Comparison of ENCODE assay signal across 20 mouse cellular contexts in the genomic region with DNA sequence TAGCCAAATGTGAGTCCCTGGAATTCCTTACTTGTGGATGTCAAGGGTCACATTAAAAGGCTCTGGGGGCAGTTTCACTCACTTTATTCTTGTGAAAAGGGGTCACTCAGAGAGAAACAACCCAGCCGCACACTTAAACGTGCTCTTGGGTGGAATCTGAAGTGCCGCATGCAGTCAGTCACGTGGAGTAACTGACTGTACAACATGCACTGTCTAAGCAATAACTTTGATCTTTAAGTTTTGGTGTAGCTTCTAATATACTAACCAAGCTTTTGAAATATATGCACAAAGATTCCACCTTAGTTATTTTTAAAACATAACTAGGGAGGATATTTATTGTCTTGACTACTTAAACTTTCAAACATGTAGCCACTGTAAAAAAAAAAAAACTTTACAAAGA. TPM values are rescaled to one million over a fixed set of nuclear protein-coding genes. Genes with fewer than 3 reads are reported as not detected.
DNase-seq lines count a peak whose midpoint lies in the region; TF ChIP-seq lines count a peak whose summit lies in the region.
"Had no signal": no experiment of that assay in that cellular context is flagged by ENCODE, and none has a peak within 500 bp of the region (broad histone marks: within the 10 kb centered on the region; RNA-seq: fewer than 3 reads in every experiment).

No protein-coding gene starts in this region.

- no peak overlapping the region for H3K9ac ChIP-seq in CH12.LX (ENCODE audit: insufficient read depth, low read depth)

- no peaks in the 10 kb centered on the region for H3K36me3 ChIP-seq in CH12.LX (replicated peaks in 1 of 2; ENCODE audit: control insufficient read depth in 1 of 2, insufficient read depth in 1 of 2, low read length in 1 of 2)
- H3K36me3 ChIP-seq: G1E had no signal

- in situ Hi-C loops in CH12.LX (cut with MboI; ENCODE audit: low pct_ligation_motif_present, low pct_unique_long_range_greater_than_20kb, low sequenced_read_pairs) = no loop called here

- TF ChIP-seq EP300 in CH12.LX (IDR thresholded peaks at IDR 0.05; ENCODE audit: low read length) = no peak

- no peak overlapping the region for H3K27ac ChIP-seq in CH12.LX (ENCODE audit: insufficient read depth, low read depth)

- no peak for TF ChIP-seq RAD21 in CH12.LX (IDR thresholded peaks at IDR 0.05; ENCODE audit: low read depth, low read length)

- H3K4me3 ChIP-seq in CH12.LX (replicated peaks in 1 of 3; ENCODE audit: low read depth in 2 of 3, low read length in 2 of 3, poor library complexity in 1 of 3) = no peak overlapping the region

- DNase-seq in heart, adult 11 months = peak; percentile 36
- no peak for DNase-seq in heart, postnatal 4 days
- no peak for DNase-seq in CH12.LX (ENCODE audit: extremely low read depth)
- no peak for DNase-seq in gastrocnemius, postnatal 10 days
- DNase-seq: adrenal gland, adult 2 months; adrenal gland, adult 8-10 months; adrenal gland, postnatal 10 days; adrenal gland, postnatal 14 days; adrenal gland, postnatal 25 days; adrenal gland, postnatal 36 days; B cell, adult 2 months; cerebellum, adult 11 months; cerebellum, adult 11-12 months; cerebellum, adult 18-20 months; cerebellum, adult 2 months had no signal

- peaks cover 16% of the 10 kb centered on the region for H3K79me2 ChIP-seq in CH12.LX (replicated peaks; ENCODE audit: control insufficient read depth, extremely low read depth, insufficient read depth, poor library complexity, severe bottlenecking)

- no peak for TF ChIP-seq POLR2A in CH12.LX (IDR thresholded peaks at IDR 0.05; ENCODE audit: low read depth, low read length)

- no peaks in the 10 kb centered on the region for H3K27me3 ChIP-seq in CH12.LX (replicated peaks)

- peaks cover 7 to 13% of the 10 kb centered on the region in 2 experiments; a peak in 3 of 4 replicates for H3K4me1 ChIP-seq in CH12.LX (ENCODE audit: control insufficient read depth in 1 of 2, insufficient read depth in 2 of 2)

- H3K9me3 ChIP-seq in CH12.LX (replicated peaks; ENCODE audit: low read length) = no peaks in the 10 kb centered on the region
- H3K9me3 ChIP-seq: G1E had no signal

- no peak overlapping the region; the same call in 1 of the 2 replicates for H3K4me2 ChIP-seq in CH12.LX (ENCODE audit: insufficient read depth, low read depth, poor library complexity, severe bottlenecking)

- no peak for TF ChIP-seq CTCF in CH12.LX (conservative IDR thresholded peaks at IDR 0.05 in 1 of 2, IDR thresholded peaks at IDR 0.05 in 1 of 2; ENCODE audit: low read depth in 2 of 2, low read length in 2 of 2)

- dilution Hi-C loops in CH12.LX (cut with MboI; ENCODE audit: extremely low pct_ligation_motif_present, extremely low pct_unique_long_range_greater_than_20kb, low sequenced_read_pairs) = no loop called here

TF ChIP-seq in CH12.LX, 34 proteins besides CTCF, POLR2A, EP300 and RAD21:
- TF ChIP-seq MAX (IDR thresholded peaks at IDR 0.05; ENCODE audit: low read length) (peak; percentile 49; the same call in 1 of the 2 replicates), UBTF (IDR thresholded peaks at IDR 0.05; ENCODE audit: low read depth, low read length) (no peak), RCOR1 (conservative IDR thresholded peaks at IDR 0.05; ENCODE audit: low read depth, low read length) (no peak), MXI1 (IDR thresholded peaks at IDR 0.05; ENCODE audit: low read depth, low read length) (peak; percentile 56; the same call in 1 of the 2 replicates), MYC (IDR thresholded peaks at IDR 0.05; ENCODE audit: low read depth, low read length) (peak; percentile 71), USF1 (IDR thresholded peaks at IDR 0.05; ENCODE audit: low read depth, low read length) (0 out of 2 replicates have a peak, but pooled peaks have one; percentile 20), BHLHE40 (IDR thresholded peaks at IDR 0.05; ENCODE audit: low read depth, low read length) (peak; percentile 92)

RNA-seq across cellular contexts. Expression of a gene that starts 4.5 kb away (rescaled TPM):
- total RNA-seq in heart, postnatal 4 days (2021) = 10 to 100 TPM; 49.3 to 50.0 TPM
- total RNA-seq in CH12.LX (2012; rRNA removed) = 7.9 and 10.4 TPM in 2 replicates
- 0.59 and 0.61 TPM in 2 replicates for total RNA-seq in CH12.LX (2014; rRNA removed)
- polyA plus RNA-seq in CH12.LX (2012; ENCODE audit: insufficient read length, low read depth) = 0.41 and 0.48 TPM in 2 replicates
- 1 to 10 TPM; 5.8 to 6.3 TPM for total RNA-seq in gastrocnemius, postnatal 10 days (2021)
- polyA plus RNA-seq: Patski had no signal

RNA-seq across cellular contexts. Expression of a gene that starts 47.5 kb away (rescaled TPM):
- total RNA-seq in heart, postnatal 4 days (2021) = 1 to 10 TPM; 3.6 to 3.9 TPM
- not detected in 2 replicates for total RNA-seq in CH12.LX (2012; rRNA removed)
- 0.17 and 0.27 TPM in 2 replicates for total RNA-seq in CH12.LX (2014; rRNA removed)
- polyA plus RNA-seq in CH12.LX (2012; ENCODE audit: insufficient read length, low read depth) = 0.21 and 0.57 TPM in 2 replicates
- 1 to 10 TPM in 1 of 2 experiments, under 1 TPM in 1; 0.75 to 1.3 TPM for total RNA-seq in gastrocnemius, postnatal 10 days (2021)
- total RNA-seq: adrenal gland, adult 18-20 months; ES-E14 had no signal
- polyA plus RNA-seq: C2C12, G1E had no signal

RNA-seq across cellular contexts. Expression of a gene that starts 47.8 kb away (rescaled TPM):
- total RNA-seq in heart, postnatal 4 days (2021) = 1 to 10 TPM; 7.7 to 8.6 TPM
- total RNA-seq in CH12.LX (2012; rRNA removed) (16.0 and 16.1 TPM in 2 replicates), CH12.LX (2014; rRNA removed) (30.6 and 32.1 TPM in 2 replicates)
- 12.5 and 13.4 TPM in 2 replicates for polyA plus RNA-seq in CH12.LX (2012; ENCODE audit: insufficient read length, low read depth)
- total RNA-seq in gastrocnemius, postnatal 10 days (2021) = 1 to 10 TPM; 5.5 to 5.6 TPM

Comparison
In these comparisons a context has a peak if more than half of its experiments do, and no peak if none do; other contexts are left out.
1. RNA of a gene that starts 4.5 kb away (total RNA-seq): 49.3 to 50.0 TPM in heart, postnatal 4 days; 0.59 to 10.4 TPM in CH12.LX and 5.8 to 6.3 TPM in gastrocnemius, postnatal 10 days; every median in the first group is over 4 times any median in the second.